Mouse (Mus musculus): ENCODE data around the gene Adamts20. TPM values are rescaled to one million over a fixed set of nuclear protein-coding genes. Genes with fewer than 3 reads are reported as not detected.

Gene Adamts20
- polyA plus RNA-seq, 1 experiment from 2014 or later: 2.4 TPM

DNA sequence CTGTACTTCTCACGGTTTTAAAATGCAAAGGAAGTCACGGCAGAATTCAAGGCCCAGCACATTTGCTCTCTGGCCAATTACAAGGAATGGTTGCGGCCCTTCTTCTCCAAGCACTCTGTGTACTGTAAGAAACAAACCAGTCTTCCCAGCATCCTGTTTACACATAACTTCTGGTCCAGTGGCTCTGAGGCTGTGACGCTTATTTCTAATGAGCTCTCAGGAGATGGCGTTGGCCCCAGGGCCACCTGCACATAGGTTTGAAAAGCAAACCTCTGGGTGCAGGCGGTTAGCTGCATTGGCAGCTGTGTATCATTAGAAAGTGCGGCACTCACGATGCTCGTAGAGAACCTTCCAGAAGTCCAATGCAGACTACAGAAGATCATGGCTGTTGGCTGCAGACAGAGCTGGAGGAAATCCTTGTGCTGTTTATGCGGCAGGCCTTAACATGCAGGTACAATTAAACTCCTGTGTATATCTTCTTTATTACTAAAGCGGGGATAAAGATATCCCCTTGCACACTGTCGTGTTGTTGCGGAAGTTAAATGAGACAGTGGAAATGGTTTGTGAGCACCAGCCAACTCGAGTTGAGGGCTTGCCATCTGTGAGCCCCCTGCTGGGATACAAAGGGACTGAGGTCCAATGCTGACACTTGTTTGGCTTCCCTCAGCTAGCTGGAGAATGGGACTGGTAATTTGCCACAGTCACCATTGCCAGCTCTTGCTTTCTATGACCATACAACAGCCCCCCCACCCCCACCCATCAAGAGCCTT lies 210.9 kb downstream of the Adamts20 start:
- Histone ChIP-seq H3K4me1 (peaks cover 18% of the 10 kb centered on the region), H3K27ac (no peak overlapping the region), H3K36me3 (no peaks in the 10 kb centered on the region), H3K4me3 (no peak overlapping the region), H3K27me3 (ENCODE audit: insufficient read depth, poor library complexity, severe bottlenecking) (no peaks in the 10 kb centered on the region), H3K9me3 (no peaks in the 10 kb centered on the region)
- WGBS: 83% methylated on average over 14 of the region's 14 CpGs
- DNase-seq (ENCODE audit: low spot score): peak; percentile 58

DNA sequence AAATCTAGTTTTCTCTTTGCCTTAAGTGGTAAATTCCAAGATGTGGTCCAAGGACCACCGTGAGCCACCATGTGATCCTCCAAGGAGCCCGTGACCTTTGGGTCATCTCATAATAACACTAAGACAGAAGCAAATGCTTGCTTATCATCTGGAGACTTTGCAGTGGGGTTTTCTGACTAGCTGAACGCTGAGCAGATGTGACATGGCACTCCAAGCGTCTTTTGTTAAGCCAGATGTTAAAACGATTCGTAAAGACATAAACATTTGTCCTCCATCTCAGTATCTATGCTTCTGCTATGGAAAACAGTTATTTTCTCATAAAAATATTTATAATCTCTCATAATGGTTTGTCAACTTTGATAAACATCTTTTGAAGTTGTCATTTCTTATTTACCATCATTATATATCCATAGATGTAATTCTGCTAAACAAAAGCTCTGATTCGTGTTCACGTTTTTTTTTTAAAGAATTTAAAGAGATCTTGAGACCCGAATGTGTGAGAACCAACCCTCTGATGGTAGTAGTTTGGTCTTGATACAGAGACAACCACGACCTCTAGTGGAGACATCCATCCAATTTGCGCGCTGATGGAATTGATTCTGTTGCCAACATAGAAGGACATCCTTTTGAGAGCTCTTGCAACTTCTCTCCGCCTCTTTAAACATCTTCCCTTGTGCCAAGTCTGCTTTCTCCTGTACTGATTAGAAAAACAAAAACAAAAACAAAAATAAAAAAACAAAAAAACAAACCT lies 212.1 kb downstream of the Adamts20 start:
- no peaks in the 10 kb centered on the region for H3K27me3 ChIP-seq (ENCODE audit: insufficient read depth, poor library complexity, severe bottlenecking)
- no peak overlapping the region for H3K4me3 ChIP-seq
- no peaks in the 10 kb centered on the region for H3K9me3 ChIP-seq
- H3K27ac ChIP-seq: no peak overlapping the region
- H3K4me1 ChIP-seq: peaks cover 26% of the 10 kb centered on the region
- WGBS: 51% methylated on average over 13 of the region's 13 CpGs
- no peaks in the 10 kb centered on the region for H3K36me3 ChIP-seq
- DNase-seq (ENCODE audit: low spot score): no peak

DNA sequence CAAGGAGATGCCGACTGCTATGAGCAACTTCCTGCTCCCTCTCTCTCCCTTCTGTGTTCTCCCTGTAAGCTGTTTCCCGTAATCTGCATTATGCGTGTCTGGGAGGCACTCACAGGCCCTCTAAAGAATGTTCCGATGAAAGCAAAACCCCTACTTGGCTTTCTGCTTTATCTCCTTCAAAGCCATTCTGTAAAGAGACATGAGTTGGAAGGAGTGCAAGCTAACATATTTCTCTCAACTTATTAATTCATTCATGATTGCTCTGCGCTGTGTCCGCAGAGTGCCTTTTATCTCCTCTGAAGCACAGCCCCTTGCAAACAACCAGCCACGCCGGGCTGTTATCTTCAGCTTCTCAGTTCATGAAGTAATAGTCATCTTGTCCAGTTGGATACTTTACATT lies 215.5 kb downstream of the Adamts20 start:
- Histone ChIP-seq H3K36me3 (no peaks in the 10 kb centered on the region), H3K4me3 (peak overlapping the region; percentile 18; the same call in 1 of the 2 replicates), H3K27me3 (ENCODE audit: insufficient read depth, poor library complexity, severe bottlenecking) (no peaks in the 10 kb centered on the region), H3K4me1 (peaks cover 27% of the 10 kb centered on the region), H3K27ac (peak overlapping the region; percentile 72; the same call in 1 of the 2 replicates), H3K9me3 (no peaks in the 10 kb centered on the region)
- DNase-seq (ENCODE audit: low spot score): no peak
- whole genome bisulfite sequencing: 14% methylated on average over 8 of the region's 8 CpGs

DNA sequence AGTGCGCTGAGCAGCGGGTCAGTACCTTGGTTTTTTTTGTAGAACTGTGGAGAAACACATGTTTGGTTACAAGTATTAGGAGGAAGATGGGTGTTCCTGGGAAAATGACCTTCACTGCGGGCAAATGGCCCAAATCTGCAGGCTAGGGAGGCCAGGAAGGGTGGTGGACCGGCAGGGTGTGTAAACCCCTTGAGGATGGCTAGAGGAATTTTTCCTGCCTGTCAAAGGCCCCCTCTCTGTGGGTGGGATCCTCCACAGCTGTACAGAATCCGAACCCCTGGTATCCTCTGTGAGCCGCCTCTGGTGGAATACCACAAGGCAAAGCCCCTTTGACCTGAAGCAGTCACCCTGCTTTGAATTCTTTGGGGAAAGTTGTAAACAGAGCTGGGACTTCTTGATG lies 216.8 kb downstream of the Adamts20 start:
- no peak overlapping the region for H3K4me3 ChIP-seq
- H3K36me3 ChIP-seq: no peaks in the 10 kb centered on the region
- H3K27ac ChIP-seq: peak overlapping the region; percentile 67; the same call in 1 of the 2 replicates
- 49% methylated on average over 6 of the region's 6 CpGs for WGBS
- H3K27me3 ChIP-seq (ENCODE audit: insufficient read depth, poor library complexity, severe bottlenecking): no peaks in the 10 kb centered on the region
- no peak for DNase-seq (ENCODE audit: low spot score)
- H3K4me1 ChIP-seq: peaks cover 27% of the 10 kb centered on the region
- no peaks in the 10 kb centered on the region for H3K9me3 ChIP-seq

DNA sequence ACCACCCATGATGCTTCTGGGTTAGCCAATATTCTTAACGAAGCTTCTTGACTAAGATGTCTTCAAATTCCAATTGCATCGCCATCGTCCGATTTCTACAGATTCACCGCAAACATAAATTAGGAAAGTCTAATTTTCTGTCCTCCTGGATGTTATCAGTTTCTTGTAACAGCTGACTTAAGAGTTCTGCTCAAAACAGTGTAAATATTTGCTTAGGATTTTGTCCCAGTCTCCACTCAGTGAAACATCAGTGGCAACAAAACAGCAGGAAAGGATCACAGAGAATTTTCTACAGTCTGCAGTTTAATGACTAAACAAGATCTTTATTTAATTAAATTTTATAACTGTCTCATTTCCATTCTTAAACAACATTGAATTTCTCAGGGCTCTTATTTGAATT lies 218.5 kb downstream of the Adamts20 start:
- WGBS: 87% methylated on average over 5 of the region's 5 CpGs
- no peak for DNase-seq (ENCODE audit: low spot score)
- H3K4me1 ChIP-seq: peaks cover 27% of the 10 kb centered on the region
- no peaks in the 10 kb centered on the region for H3K9me3 ChIP-seq
- H3K36me3 ChIP-seq: no peaks in the 10 kb centered on the region
- H3K4me3 ChIP-seq: no peak overlapping the region
- no peaks in the 10 kb centered on the region for H3K27me3 ChIP-seq (ENCODE audit: insufficient read depth, poor library complexity, severe bottlenecking)
- H3K27ac ChIP-seq: no peak overlapping the region

DNA sequence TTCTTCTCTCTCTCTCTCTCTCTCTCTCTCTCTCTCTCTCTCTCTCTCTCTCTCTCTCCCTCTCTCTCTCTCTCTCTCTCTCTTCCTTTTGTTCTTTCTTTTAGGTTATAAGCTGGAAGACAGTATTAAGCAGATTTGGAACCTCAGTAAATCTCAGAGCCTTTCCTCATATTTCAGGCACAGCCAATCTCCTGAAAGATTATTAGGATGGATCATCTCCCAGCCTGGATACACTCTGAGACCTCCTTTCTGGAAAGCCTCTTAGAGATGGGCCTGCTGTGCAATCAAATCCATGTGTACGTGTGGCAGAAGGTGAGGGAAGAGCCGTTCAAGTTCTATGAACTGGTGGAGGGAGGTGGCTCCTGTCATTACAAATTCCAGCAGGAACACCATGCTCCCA lies 220.9 kb downstream of the Adamts20 start:
- Histone ChIP-seq H3K4me3 (no peak overlapping the region), H3K9me3 (no peaks in the 10 kb centered on the region), H3K4me1 (peaks cover 19% of the 10 kb centered on the region), H3K27me3 (ENCODE audit: insufficient read depth, poor library complexity, severe bottlenecking) (no peaks in the 10 kb centered on the region), H3K36me3 (no peaks in the 10 kb centered on the region), H3K27ac (peak overlapping the region; percentile 3; the same call in 1 of the 2 replicates)
- 49% methylated on average over 2 of the region's 2 CpGs for WGBS
- no peak for DNase-seq (ENCODE audit: low spot score)

DNA sequence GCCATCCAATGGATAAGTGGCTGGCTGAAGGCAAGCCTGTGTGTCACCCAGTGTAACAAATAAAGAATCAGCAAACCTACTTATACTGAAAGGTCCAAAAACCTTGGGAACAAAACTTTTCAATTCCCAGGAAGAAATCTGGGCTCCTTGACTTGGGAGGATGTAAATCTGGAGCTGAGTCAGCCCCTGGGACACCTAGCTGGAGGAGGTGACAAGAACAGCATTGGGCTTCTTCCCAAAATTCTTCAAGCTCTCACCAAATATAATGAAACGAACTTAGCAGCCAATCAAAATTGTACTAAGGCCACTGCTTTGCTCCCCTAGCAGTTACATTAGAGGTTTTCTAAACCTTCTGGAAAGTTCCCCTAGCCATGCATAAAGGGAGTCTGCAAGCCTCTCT lies 223.1 kb downstream of the Adamts20 start:
- no peak for DNase-seq (ENCODE audit: low spot score)
- H3K27me3 ChIP-seq (ENCODE audit: insufficient read depth, poor library complexity, severe bottlenecking): no peaks in the 10 kb centered on the region
- H3K9me3 ChIP-seq: no peaks in the 10 kb centered on the region
- no peak overlapping the region for H3K4me3 ChIP-seq
- no peaks in the 10 kb centered on the region for H3K36me3 ChIP-seq
- H3K4me1 ChIP-seq: peaks cover 5% of the 10 kb centered on the region; the same call in 1 of the 2 replicates
- no peak overlapping the region for H3K27ac ChIP-seq
- 73% methylated on average over 1 of the region's 1 CpGs for WGBS

DNA sequence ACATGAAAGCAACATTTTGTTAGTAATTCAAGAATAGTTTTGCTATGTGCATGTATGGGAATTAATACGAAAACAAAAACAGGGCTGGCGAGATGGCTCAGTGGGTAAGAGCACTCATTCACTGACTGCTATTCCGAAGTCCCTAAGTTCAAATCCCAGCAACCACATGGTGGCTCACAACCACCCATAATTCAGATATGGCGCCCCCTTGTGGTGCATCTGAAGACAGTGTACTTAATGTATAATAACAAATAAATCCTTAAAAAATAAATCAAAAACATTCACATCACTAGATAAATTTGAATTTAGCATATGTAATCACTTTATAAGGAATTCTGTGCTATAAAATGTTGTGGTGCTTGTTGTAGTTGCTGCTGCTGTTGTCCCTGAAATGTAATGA lies 225.6 kb downstream of the Adamts20 start:
- no peaks in the 10 kb centered on the region for H3K36me3 ChIP-seq
- no peaks in the 10 kb centered on the region for H3K9me3 ChIP-seq
- H3K27ac ChIP-seq: no peak overlapping the region
- H3K4me3 ChIP-seq: no peak overlapping the region
- no peak for DNase-seq (ENCODE audit: low spot score)
- WGBS: 82% methylated on average over 4 of the region's 4 CpGs
- H3K27me3 ChIP-seq (ENCODE audit: insufficient read depth, poor library complexity, severe bottlenecking): no peaks in the 10 kb centered on the region
- no peaks in the 10 kb centered on the region for H3K4me1 ChIP-seq

DNA sequence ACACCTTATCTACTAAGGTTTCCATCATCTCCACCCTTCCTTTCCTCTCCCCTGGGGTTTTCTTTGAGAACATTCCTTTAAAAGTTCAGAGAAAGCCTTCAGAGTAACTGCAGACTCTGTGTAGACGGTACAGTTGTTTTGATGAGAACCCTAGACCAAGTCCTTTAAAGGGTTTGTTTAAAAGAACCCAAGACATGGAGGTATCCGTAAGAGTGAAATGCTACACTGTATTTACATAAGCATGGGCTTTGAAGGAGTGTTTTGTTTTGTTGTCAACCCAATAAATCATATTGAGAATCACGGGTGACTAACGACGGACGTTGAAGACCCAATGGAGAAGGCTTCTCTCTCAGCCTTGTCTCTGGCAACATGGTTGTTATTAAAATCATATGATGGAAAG lies 226.1 kb downstream of the Adamts20 start:
- H3K4me1 ChIP-seq: no peaks in the 10 kb centered on the region
- 75% methylated on average over 6 of the region's 6 CpGs for WGBS
- no peak overlapping the region for H3K27ac ChIP-seq
- no peak for DNase-seq (ENCODE audit: low spot score)
- H3K27me3 ChIP-seq (ENCODE audit: insufficient read depth, poor library complexity, severe bottlenecking): no peaks in the 10 kb centered on the region
- no peaks in the 10 kb centered on the region for H3K36me3 ChIP-seq
- H3K4me3 ChIP-seq: no peak overlapping the region
- H3K9me3 ChIP-seq: no peaks in the 10 kb centered on the region

DNA sequence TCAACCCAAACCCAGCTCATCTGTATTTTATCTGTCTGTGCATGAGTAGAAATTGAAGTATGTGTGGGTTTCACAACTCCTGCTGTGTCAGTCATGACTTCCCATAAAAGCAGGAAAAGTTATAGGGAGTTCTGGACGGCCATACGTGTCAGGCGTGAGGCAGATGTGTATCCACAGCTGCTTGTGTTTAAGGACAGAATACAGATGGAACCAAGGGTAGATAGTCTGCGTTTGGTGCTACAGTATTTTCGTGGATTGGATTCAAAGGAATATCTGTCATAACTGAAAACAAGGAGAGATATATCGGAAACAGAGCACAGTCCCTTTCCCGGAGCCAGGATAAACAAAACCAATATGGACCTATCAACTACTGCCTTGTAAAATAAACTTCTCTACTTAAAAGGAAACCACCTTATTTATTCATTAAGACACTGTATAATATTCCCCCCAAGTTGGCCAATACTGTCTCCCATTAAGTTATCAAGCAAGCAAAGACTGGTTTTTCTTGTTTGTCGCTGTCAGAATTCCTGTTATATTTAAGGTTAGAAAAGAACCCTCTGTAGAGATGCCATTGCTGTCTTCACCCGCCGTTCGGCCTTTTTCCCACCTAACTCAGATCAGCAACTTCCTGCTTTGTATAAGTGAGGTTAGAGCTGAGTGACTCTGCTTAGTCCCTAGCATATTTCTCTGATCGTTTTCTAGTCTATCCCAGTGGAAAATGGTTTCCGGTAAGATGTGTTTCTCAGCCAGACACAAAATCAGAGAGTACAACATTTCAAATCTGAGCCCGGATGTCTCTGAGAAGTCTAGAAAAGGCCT lies 227.0 kb downstream of the Adamts20 start:
- no peak for DNase-seq (ENCODE audit: low spot score)
- 75% methylated on average over 14 of the region's 14 CpGs for WGBS
- no peak overlapping the region for H3K27ac ChIP-seq
- no peaks in the 10 kb centered on the region for H3K9me3 ChIP-seq
- H3K27me3 ChIP-seq (ENCODE audit: insufficient read depth, poor library complexity, severe bottlenecking): no peaks in the 10 kb centered on the region
- H3K4me1 ChIP-seq: no peaks in the 10 kb centered on the region
- H3K4me3 ChIP-seq: no peak overlapping the region
- no peaks in the 10 kb centered on the region for H3K36me3 ChIP-seq

DNA sequence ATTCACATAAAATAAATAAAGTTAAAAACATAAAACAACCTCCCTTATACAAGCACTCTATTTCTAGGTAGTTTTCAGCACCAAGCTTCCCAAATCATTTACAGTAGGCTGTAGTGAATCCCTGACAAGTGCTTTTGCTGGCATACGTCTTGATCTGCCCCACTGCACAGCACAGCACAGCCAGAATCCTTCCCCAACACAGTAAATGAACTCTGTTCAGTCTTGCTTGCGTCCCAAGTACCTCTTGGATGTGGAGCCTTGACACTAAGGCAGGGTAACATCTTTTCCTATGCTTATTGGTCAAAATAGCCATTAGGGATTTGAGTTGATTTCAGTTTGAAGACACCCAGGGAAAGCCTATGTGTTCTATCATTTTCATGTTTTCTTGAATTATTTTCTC lies 228.5 kb downstream of the Adamts20 start:
- no peak overlapping the region for H3K4me3 ChIP-seq
- H3K4me1 ChIP-seq: 0 out of 2 replicates have a peak, but pooled peaks cover under 1% of the 10 kb centered on the region
- H3K36me3 ChIP-seq: no peaks in the 10 kb centered on the region
- no peaks in the 10 kb centered on the region for H3K27me3 ChIP-seq (ENCODE audit: insufficient read depth, poor library complexity, severe bottlenecking)
- no peaks in the 10 kb centered on the region for H3K9me3 ChIP-seq
- no peak for DNase-seq (ENCODE audit: low spot score)
- H3K27ac ChIP-seq: no peak overlapping the region
- 82% methylated on average over 2 of the region's 2 CpGs for WGBS

DNA sequence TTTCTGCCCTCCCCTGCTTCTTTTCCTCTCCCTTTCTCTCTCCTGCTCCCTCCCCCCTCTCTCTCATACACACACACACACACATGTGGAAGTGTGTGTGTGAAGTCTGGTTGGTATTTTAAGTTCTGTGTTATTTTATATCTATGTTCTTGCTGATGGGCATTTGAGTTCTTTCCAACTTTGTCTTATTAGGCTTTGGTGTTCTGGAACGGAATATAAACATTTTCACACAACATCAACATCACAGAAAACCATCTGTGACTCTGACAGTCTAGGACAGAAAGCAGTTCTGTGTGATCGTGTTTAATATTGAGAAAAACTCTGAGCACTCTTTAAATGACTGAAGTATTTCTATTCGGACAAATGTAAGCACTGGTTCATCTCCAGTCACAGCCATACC lies 229.1 kb downstream of the Adamts20 start:
- Histone ChIP-seq H3K27me3 (ENCODE audit: insufficient read depth, poor library complexity, severe bottlenecking) (no peaks in the 10 kb centered on the region), H3K9me3 (no peaks in the 10 kb centered on the region), H3K36me3 (no peaks in the 10 kb centered on the region), H3K4me3 (no peak overlapping the region), H3K27ac (no peak overlapping the region), H3K4me1 (peaks cover 6% of the 10 kb centered on the region)
- DNase-seq (ENCODE audit: low spot score): no peak
- 79% methylated on average over 3 of the region's 3 CpGs for WGBS

DNA sequence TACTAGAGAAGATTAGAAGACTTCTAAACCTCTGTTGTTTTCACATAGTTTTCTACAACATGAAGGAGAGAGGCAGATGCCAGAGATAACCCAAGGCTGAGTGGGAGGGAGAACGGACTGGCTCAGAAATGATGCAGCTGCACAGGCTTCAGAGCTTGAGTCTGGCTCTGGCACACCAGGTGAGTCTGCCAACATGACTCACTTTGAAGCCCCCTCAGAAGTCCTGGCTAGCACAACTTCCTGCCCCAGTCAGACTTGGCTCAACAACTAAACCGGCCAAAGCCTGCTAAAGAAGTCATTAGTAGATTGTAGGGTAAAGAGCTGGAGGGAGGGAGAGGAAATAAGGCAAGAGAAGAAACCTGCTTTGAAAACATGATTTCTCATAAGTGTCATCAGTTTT lies 230.0 kb downstream of the Adamts20 start:
- Histone ChIP-seq H3K4me1 (peaks cover 12% of the 10 kb centered on the region), H3K36me3 (no peaks in the 10 kb centered on the region), H3K27ac (no peak overlapping the region), H3K4me3 (no peak overlapping the region), H3K9me3 (no peaks in the 10 kb centered on the region), H3K27me3 (ENCODE audit: insufficient read depth, poor library complexity, severe bottlenecking) (no peaks in the 10 kb centered on the region)
- DNase-seq (ENCODE audit: low spot score): no peak
- WGBS: 75% methylated on average over 2 of the region's 2 CpGs
